Mouse (Mus musculus): ENCODE results near the gene Stambp. TPM values are rescaled to one million over a fixed set of nuclear protein-coding genes. Genes with fewer than 3 reads are reported as not detected.

Stambp gene
- polyA plus RNA-seq, 1 experiment = 9.5 TPM

GRCm38 (mm10) chr6:83510210-83510609 lies 62.3 kb downstream of the Stambp start:
- 63% methylated on average over 2 of the region's 2 CpGs for WGBS
- H3K36me3 ChIP-seq (ENCODE audit: control insufficient read depth, insufficient read depth, low read length) = no peaks in the 10 kb centered on the region
- TF ChIP-seq POLR2A (IDR thresholded peaks at IDR 0.05; ENCODE audit: low read depth, low read length) (no peak), CTCF (IDR thresholded peaks at IDR 0.05; ENCODE audit: extremely low read depth, insufficient read length, insufficient replicate concordance, low read depth, low read length) (no peak; the same call in 1 of the 2 replicates)

GRCm38 (mm10) chr6:83509442-83509841 lies 63.1 kb downstream of the Stambp start:
- peaks cover 3% of the 10 kb centered on the region; the same call in 1 of the 2 replicates for H3K4me1 ChIP-seq (ENCODE audit: control insufficient read depth, insufficient read depth, insufficient read length, low read length)
- H3K36me3 ChIP-seq (ENCODE audit: control insufficient read depth, insufficient read depth, low read length) = no peaks in the 10 kb centered on the region
- 0 out of 2 replicates have a peak, but pooled peaks have one; percentile 19 for TF ChIP-seq CTCF (IDR thresholded peaks at IDR 0.05; ENCODE audit: extremely low read depth, insufficient read length, insufficient replicate concordance, low read depth, low read length)
- no peak for TF ChIP-seq POLR2A (IDR thresholded peaks at IDR 0.05; ENCODE audit: low read depth, low read length)
- H3K4me3 ChIP-seq (ENCODE audit: low read depth, low read length) = no peak overlapping the region
- no peak overlapping the region for H3K27ac ChIP-seq (ENCODE audit: insufficient read depth, low read depth, low read length)
- WGBS = 40% methylated on average over 8 of the region's 8 CpGs
- H3K27me3 ChIP-seq (ENCODE audit: control insufficient read depth, insufficient read depth, low read length) = no peaks in the 10 kb centered on the region

More at GRCm38 (mm10) chr6:83510210-83510609, 62.3 kb downstream of the Stambp start:
- Histone ChIP-seq H3K4me3 (ENCODE audit: low read depth, low read length) (no peak overlapping the region), H3K27ac (ENCODE audit: insufficient read depth, low read depth, low read length) (no peak overlapping the region), H3K4me1 (ENCODE audit: control insufficient read depth, insufficient read depth, insufficient read length, low read length) (peaks cover 3% of the 10 kb centered on the region; the same call in 1 of the 2 replicates), H3K27me3 (ENCODE audit: control insufficient read depth, insufficient read depth, low read length) (no peaks in the 10 kb centered on the region)

- Histone ChIP-seq H3K36me3 (ENCODE audit: control insufficient read depth, insufficient read depth, low read length) (no peaks in the 10 kb centered on the region), H3K27me3 (ENCODE audit: control insufficient read depth, insufficient read depth, low read length) (no peaks in the 10 kb centered on the region), H3K4me1 (ENCODE audit: control insufficient read depth, insufficient read depth, insufficient read length, low read length) (peaks cover 5% of the 10 kb centered on the region; the same call in 1 of the 2 replicates), H3K4me3 (ENCODE audit: low read depth, low read length) (0 out of 2 replicates have a peak overlapping the region, but pooled peaks have one; percentile 3), H3K27ac (ENCODE audit: insufficient read depth, low read depth, low read length) (peak overlapping the region; percentile 36)
- no peak for TF ChIP-seq POLR2A (IDR thresholded peaks at IDR 0.05; ENCODE audit: low read depth, low read length)
- no peak for TF ChIP-seq CTCF (IDR thresholded peaks at IDR 0.05; ENCODE audit: extremely low read depth, insufficient read length, insufficient replicate concordance, low read depth, low read length)
- WGBS = 8% methylated on average over 6 of the region's 6 CpGs
These were observed 65.4 kb downstream of the Stambp start for GRCm38 (mm10) chr6:83507168-83507546.

GRCm38 (mm10) chr6:83506258-83507167 lies 66.0 kb downstream of the Stambp start, which contains the start of gene Dguok:
Gene Dguok (minus strand): TSS chr6:83506969.
- WGBS = under 1% methylated on average over 54 of the region's 54 CpGs
- Histone ChIP-seq H3K36me3 (ENCODE audit: control insufficient read depth, insufficient read depth, low read length) (no peaks in the 10 kb centered on the region), H3K27ac (ENCODE audit: insufficient read depth, low read depth, low read length) (peak within 1 kb of the TSS; percentile 92), H3K27me3 (ENCODE audit: control insufficient read depth, insufficient read depth, low read length) (no peaks in the 10 kb centered on the region), H3K4me1 (ENCODE audit: control insufficient read depth, insufficient read depth, insufficient read length, low read length) (peaks cover 5% of the 10 kb centered on the region; the same call in 1 of the 2 replicates), H3K4me3 (ENCODE audit: low read depth, low read length) (peak within 1 kb of the TSS; percentile 75)
- no peak for TF ChIP-seq CTCF (IDR thresholded peaks at IDR 0.05; ENCODE audit: extremely low read depth, insufficient read length, insufficient replicate concordance, low read depth, low read length)
- TF ChIP-seq POLR2A (IDR thresholded peaks at IDR 0.05; ENCODE audit: low read depth, low read length) = peak; percentile 89

GRCm38 (mm10) chr6:83505554-83505953 lies 67.0 kb downstream of the Stambp start:
- no peaks in the 10 kb centered on the region for H3K27me3 ChIP-seq (ENCODE audit: control insufficient read depth, insufficient read depth, low read length)
- no peak overlapping the region for H3K4me3 ChIP-seq (ENCODE audit: low read depth, low read length)
- peaks cover 5% of the 10 kb centered on the region; the same call in 1 of the 2 replicates for H3K4me1 ChIP-seq (ENCODE audit: control insufficient read depth, insufficient read depth, insufficient read length, low read length)
- 85% methylated on average over 4 of the region's 4 CpGs for WGBS
- no peaks in the 10 kb centered on the region for H3K36me3 ChIP-seq (ENCODE audit: control insufficient read depth, insufficient read depth, low read length)
- no peak overlapping the region for H3K27ac ChIP-seq (ENCODE audit: insufficient read depth, low read depth, low read length)
- TF ChIP-seq CTCF (IDR thresholded peaks at IDR 0.05; ENCODE audit: extremely low read depth, insufficient read length, insufficient replicate concordance, low read depth, low read length) (no peak), POLR2A (IDR thresholded peaks at IDR 0.05; ENCODE audit: low read depth, low read length) (no peak)

GRCm38 (mm10) chr6:83503361-83503760 lies 69.2 kb downstream of the Stambp start:
- WGBS = 73% methylated on average over 3 of the region's 3 CpGs
- Histone ChIP-seq H3K36me3 (ENCODE audit: control insufficient read depth, insufficient read depth, low read length) (no peaks in the 10 kb centered on the region), H3K4me1 (ENCODE audit: control insufficient read depth, insufficient read depth, insufficient read length, low read length) (peaks cover 5% of the 10 kb centered on the region; the same call in 1 of the 2 replicates), H3K4me3 (ENCODE audit: low read depth, low read length) (no peak overlapping the region), H3K27ac (ENCODE audit: insufficient read depth, low read depth, low read length) (no peak overlapping the region), H3K27me3 (ENCODE audit: control insufficient read depth, insufficient read depth, low read length) (no peaks in the 10 kb centered on the region)
- TF ChIP-seq POLR2A (IDR thresholded peaks at IDR 0.05; ENCODE audit: low read depth, low read length) (no peak), CTCF (IDR thresholded peaks at IDR 0.05; ENCODE audit: extremely low read depth, insufficient read length, insufficient replicate concordance, low read depth, low read length) (no peak)

GRCm38 (mm10) chr6:83502656-83503055 lies 69.9 kb downstream of the Stambp start:
- Histone ChIP-seq H3K4me3 (ENCODE audit: low read depth, low read length) (no peak overlapping the region), H3K36me3 (ENCODE audit: control insufficient read depth, insufficient read depth, low read length) (no peaks in the 10 kb centered on the region), H3K4me1 (ENCODE audit: control insufficient read depth, insufficient read depth, insufficient read length, low read length) (peaks cover 5% of the 10 kb centered on the region; the same call in 1 of the 2 replicates), H3K27ac (ENCODE audit: insufficient read depth, low read depth, low read length) (peak overlapping the region; percentile 32), H3K27me3 (ENCODE audit: control insufficient read depth, insufficient read depth, low read length) (no peaks in the 10 kb centered on the region)
- TF ChIP-seq CTCF (IDR thresholded peaks at IDR 0.05; ENCODE audit: extremely low read depth, insufficient read length, insufficient replicate concordance, low read depth, low read length) (no peak), POLR2A (IDR thresholded peaks at IDR 0.05; ENCODE audit: low read depth, low read length) (no peak)
- 73% methylated on average over 3 of the region's 3 CpGs for WGBS
